Mouse (Mus musculus) urinary bladder, postnatal 4 days (tissue): ENCODE results near the gene Catsperg1.
"Not testable (repeated sequence)": the region's sequence is repeated elsewhere in the genome, so short reads cannot be mapped to it uniquely, and the experiment has no call there.

Source experiments
- DNase-seq, 2 experiments: peaks; one replicate each; pipeline ENCODE4 v3.0.0; 2021 to 2022; ENCODE audit warnings: low spot score in 2 of 2

Catsperg1 gene

GRCm38 (mm10) chr7:29230560-29230959, 16.7 kb upstream of the Catsperg1 start:
- DNase-seq = no peak

DNA sequence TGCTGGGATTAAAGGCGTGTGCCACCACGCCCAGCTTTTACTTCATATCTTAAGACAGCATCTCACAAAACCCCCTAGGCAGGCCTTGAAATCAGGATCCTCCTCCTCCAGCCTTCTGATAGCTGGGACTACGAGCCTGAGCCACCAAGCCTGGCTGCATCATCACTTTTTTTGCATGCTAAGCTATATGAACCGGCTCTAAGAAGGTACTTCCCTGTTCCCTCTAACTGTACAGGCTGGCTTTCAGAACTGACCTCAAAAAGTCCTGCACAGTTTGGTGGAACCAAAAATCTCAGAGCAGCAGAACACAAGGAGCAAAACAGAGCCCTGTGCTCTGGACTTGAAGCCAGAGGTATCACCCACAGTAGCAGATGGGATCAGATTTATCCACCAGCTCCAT, 14.4 kb upstream of the Catsperg1 start:
- no peak for DNase-seq

DNA sequence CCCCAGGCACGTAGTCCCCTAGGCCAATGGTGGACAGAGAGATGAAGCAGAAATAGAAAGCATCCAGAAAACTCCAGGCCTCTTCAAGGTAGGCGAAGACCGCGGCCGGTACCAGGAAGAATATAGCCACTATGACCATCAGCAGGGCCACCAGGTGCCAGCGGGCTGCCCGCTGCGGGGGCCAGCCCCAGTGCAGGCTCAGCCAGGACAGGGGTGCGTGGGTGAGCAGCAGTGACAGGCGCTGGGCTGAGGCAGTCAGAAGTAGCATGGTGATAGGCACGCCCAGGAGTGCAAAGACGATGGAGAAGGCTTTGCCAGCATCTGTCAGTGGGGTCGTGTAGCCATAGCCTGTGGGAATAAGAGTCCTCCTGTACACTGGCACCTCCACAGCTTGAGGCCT, 11.7 kb upstream of the Catsperg1 start:
- no peak for DNase-seq

DNA sequence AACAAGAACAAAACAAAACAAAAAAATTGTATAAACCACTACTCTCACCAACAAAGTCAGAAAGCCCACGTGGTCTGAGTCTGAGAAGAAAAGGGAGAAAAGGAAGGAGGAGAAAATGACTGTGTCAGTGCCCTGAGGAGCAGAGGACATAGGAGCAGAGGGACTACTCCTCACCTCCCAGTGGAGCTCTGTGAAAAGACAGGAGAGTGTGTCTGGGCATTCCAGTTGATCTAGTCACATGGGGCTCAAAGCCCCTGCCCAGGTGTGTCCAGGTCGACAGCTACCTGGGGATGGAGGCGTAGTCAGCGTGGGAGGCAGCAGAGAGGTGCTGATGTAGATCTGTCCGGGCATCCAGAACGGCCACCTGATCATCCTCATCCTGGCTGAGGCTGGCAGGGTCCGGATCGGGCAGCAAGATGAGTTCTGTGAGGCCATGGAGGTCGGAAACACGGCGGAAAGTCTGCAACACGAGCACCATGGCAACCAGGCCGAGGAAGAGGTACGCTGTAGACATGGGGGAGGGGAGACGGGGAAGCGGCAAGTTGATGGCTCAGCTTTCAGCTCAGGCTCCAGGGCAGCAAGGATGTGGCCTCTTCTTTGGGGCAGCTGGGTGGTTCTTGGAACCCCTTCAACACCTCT, 11.0 kb upstream of the Catsperg1 start:
- no peak for DNase-seq

GRCm38 (mm10) chr7:29214846-29215245, 1.0 kb upstream of the Catsperg1 start:
- no peak for DNase-seq

DNA sequence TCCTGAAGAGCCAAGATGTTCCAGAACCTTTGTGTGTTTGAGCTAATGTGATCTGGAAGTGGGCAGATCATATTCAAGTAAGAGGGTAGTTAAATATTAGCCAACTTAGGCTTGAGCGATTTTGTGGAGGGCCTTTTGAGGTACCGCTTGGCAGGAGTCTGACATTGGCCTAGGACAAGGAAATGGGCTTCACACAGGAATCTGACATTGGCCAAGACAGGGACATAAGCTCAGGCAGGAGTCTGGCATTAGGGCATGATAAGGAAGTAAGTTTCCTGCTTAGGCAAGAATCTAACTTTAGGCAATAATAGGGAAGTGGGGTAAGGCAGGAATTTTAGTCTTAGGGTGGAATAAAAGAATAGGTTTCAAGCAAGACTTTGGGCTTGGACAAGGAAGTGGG, 401 bp upstream of the Catsperg1 start:
- DNase-seq = no peak

GRCm38 (mm10) chr7:29212775-29213560, 867 bp downstream of the Catsperg1 start:
- DNase-seq = not testable (repeated sequence)

- no peak for DNase-seq
Measured at GRCm38 (mm10) chr7:29212199-29212765, 1.6 kb downstream of the Catsperg1 start.

GRCm38 (mm10) chr7:29211415-29212198, 2.2 kb downstream of the Catsperg1 start:
- DNase-seq = peak; percentile 91 to 92

- peak in 1 of 2 experiments; percentile 68 for DNase-seq
Measured at GRCm38 (mm10) chr7:29211013-29211412, 2.8 kb downstream of the Catsperg1 start.

DNA sequence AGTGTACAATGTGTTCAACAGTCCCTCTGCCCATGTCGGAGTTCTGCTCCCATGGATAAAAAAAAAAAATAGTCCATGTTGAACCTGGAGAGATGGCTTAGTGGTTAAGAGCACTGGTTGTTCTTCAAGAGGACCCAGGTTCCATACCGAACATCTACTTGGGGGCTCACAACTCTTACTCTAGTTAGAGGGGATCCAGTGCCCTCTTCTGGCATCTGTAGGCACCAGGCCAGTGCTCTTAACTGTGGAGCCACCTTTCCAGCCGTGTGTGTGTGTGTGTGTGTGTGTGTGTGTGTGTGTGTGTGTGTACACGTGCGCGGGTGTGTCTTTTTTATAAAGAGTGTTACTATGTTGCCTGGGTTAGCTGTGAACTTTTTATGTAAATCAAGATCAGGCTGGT, 11.3 kb downstream of the Catsperg1 start:
- DNase-seq = no peak

DNA sequence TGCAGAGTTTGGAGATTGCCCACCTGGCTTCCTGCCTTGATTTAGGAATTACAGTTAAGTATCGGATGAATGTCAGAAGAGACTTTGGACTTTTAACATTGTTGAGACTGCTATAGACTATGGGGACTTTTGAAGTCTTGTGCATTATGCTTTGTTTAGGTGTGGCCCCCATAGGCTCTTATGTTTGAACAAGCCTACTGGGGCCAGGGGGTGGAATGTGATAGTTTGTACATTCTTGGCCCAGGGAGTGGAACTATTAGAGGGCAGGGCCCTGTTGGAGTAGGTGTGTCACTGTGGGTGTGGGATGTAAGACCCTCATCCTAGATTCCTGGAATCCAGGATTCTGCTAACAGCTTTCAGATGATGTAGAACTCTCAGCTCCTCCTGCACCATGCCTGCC, 19.6 kb downstream of the Catsperg1 start:
- not testable (repeated sequence) for DNase-seq

- not testable (repeated sequence) for DNase-seq
Measured at GRCm38 (mm10) chr7:29181323-29181722, 32.5 kb downstream of the Catsperg1 start.

DNA sequence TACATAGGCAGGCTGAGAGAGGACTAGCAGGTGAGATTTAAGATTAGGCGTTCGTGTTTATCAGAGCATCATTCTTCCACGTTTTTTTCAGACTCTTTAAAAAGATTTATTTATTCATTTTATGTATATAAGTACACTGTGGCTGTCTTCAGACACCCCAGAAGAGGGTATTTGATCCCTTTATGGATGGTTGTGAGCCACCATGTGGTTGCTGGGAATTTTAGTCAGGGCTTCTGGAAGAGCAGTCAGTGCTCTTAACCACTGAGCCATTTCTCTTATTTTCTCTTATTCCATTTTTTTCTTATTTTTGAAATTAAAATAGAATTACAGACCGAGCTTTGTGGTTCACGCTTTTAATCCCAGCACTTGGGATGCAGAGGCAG, 33.0 kb downstream of the Catsperg1 start:
- DNase-seq = no peak

DNA sequence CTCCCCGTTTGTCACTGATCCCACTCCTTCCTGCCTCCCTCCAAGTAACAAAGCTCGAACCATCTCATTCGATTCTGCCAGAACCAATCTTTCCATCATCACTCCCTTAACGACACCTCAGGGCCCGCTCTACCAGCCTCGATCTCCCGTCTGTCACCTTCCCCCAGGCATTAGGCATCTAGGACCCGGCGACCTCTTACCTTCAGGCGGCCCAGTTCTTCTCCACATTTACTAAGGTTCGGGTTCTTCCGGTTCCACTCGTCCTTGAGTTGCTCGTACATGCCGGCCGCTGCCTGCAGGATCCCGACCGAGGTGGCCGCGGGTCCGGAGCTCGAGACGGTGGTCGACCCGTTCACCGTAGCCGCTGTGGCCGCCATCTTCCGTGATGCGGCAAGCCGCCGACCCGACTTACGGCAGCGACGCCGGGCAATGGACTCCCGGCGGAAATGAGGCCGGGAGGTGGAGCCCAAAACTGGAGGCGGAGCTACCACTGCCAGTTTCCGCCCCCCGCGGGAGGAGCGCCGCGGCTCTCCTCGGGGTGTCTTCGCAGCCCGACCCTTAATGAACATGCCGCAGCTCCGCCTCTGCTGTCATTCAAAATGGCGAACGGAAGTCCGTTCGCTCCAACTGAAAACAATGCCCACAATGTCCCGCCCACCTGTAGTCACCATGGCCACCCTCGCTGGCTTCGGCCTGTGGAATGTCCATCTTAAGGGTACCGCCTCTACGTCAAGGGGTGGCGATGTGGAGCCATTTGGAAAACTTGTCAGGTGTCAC, 33.6 kb downstream of the Catsperg1 start, which contains the start of gene Psmd8:
TSS of gene Psmd8 (minus strand) at position 625 of the 777 bp plus-strand sequence.
- peak; percentile 95 to 97 for DNase-seq

- no peak for DNase-seq
Measured at GRCm38 (mm10) chr7:29179323-29179722, 34.5 kb downstream of the Catsperg1 start.

DNA sequence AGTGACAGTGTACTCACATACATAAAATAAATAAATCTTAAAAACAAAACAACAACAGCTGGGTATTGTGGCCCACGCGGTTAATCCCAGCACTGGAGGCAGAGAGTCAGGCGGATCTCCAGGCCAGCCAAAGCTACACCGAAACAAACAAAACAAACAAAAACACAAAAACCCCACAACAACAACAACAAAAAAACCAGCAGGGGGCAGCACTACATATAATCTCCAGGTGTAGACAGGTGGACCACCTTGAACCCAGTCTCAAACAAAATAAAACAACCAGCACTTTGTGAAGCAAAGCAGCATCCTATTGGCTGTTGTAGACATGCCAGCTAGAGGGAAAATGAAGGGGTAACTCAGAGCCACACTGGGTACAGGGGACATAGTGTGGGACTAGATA, 35.7 kb downstream of the Catsperg1 start:
- DNase-seq = no peak

DNA sequence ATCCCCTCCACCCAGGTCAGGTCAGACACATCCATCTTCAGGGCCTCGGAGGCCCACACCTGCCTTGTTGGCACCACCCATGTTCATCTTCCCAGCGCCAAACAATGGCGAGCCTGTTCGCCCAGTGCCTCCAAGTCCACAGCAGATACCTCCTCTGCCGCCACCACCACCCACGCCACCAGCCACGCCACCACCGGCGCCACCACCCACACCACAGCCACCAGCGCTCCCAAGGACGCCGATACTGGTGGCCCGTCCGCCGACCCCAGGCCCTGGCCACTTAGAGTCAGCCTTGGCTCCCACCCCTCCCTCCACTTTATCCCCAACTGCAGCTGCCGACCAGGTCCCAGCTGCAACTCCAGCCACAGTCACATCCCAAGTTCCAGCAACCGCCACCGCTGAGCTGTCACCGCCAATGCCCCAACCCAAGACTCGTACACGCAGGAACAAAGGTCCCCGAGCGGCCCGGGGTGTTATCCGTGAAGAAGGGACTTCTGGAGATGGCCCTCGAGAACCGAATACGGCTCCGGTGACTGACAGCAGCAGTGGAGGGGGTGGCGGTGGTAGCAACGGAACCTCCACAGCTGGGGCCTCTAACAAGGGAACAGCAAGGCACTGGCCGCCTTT, 41.3 kb downstream of the Catsperg1 start:
- DNase-seq = no peak

DNA sequence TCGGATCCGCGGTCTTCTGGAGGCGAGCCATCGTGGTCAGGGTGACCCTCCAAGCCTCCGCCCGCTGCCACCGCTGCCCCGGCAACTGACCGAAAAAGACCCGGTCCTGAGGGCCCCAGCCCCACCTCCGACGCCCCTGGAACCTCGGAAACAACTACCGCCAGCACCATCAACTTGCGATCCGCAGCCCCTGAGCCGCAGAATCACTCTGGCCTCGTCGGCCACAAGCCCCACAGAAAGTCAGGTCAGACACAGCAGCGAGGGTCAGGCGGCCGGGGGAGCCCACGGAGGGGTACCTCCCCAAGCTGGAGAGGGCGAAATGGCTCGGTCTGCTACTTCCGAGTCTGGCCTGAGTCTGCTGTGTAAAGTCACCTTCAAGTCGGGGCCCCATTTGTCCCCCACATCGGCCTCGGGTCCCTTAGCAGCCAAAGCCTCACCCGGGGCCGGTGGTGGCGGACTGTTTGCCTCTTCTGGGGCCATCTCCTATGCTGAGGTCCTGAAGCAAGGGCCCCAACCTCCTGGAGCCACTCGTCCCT, 42.2 kb downstream of the Catsperg1 start:
- no peak for DNase-seq

- no peak for DNase-seq
Measured at GRCm38 (mm10) chr7:29170755-29171561, 42.9 kb downstream of the Catsperg1 start.
